ENCODE assay signal across 12 mouse cellular contexts in the genomic region with DNA sequence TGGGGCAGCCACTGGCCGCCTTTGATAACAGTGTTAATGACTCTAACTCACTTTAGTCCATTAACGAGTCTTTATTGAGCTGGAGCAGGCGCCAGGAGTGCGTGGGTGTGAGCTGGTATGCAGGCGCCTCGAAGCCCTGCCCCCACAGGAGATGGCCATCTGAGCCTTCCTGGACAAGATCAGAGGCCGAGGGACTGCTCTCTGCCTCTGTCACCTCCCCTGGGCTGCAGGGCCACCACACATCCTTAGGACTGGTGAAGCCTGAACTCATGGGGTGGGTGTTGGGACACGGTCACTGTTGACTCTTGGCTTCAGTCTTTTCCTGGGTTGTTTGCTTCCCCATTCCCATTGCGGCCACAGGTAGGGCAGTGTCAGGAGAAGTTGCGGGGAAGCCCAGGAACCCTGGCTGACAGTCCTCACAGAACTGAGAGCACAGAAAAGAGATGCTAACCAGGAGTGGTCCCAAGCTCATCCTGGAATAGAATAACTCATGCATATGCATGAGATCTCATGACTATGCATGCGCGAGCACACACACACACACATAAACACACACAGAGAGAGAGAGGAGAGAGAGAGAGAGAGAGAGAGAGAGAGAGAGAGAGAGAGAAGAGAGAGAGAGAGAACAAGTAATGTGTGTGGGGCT.
A peak's percentile ranks its signal among the peaks of the same experiment; 100 is the strongest.
DNase-seq lines count a peak whose midpoint lies in the region; ATAC-seq and TF ChIP-seq lines count a peak whose summit lies in the region.
"Had no signal": no experiment of that assay in that cellular context is flagged by ENCODE, and none has a peak within 500 bp of the region (broad histone marks: within the 10 kb centered on the region; RNA-seq: fewer than 3 reads in every experiment).

No protein-coding gene starts in this region.

- peak; percentile 32 to 47 for DNase-seq in cerebellum, postnatal 14 days
- no peak for DNase-seq in cerebellum, postnatal 36 days
- DNase-seq in right cerebral cortex, postnatal 10 days (ENCODE audit: low spot score in 2 of 2): peak; percentile 53 to 74
- DNase-seq in right cerebral cortex, postnatal 25 days: no peak
- peak; percentile 84 for DNase-seq in kidney, postnatal 0 days (ENCODE audit: low spot score)
- peak; percentile 21 for DNase-seq in stomach, postnatal 0 days (ENCODE audit: low spot score)
- no peak for DNase-seq in ovary, postnatal 14 days (ENCODE audit: low spot score)
- DNase-seq in frontal cortex, postnatal 10 days (ENCODE audit: low spot score in 2 of 2): no peak
- DNase-seq: gastrocnemius, postnatal 36 days; lung, postnatal 36 days; right cerebral cortex, adult 18-20 months; thymus, postnatal 4 days had no signal

- no peak for TF ChIP-seq EP300 in stomach, postnatal 0 days (optimal IDR thresholded peaks at IDR 0.05)

- H3K36me3 ChIP-seq in kidney, postnatal 0 days (ENCODE audit: insufficient read depth, low read length): no peaks in the 10 kb centered on the region
- H3K36me3 ChIP-seq in stomach, postnatal 0 days (ENCODE audit: control insufficient read depth, insufficient read depth, low read length): no peaks in the 10 kb centered on the region

- no peak overlapping the region for H3K9ac ChIP-seq in kidney, postnatal 0 days (ENCODE audit: low read depth, low read length)
- H3K9ac ChIP-seq in stomach, postnatal 0 days (ENCODE audit: low read length): no peak overlapping the region

- H3K4me2 ChIP-seq in kidney, postnatal 0 days (ENCODE audit: low read length): 0 out of 2 replicates have a peak overlapping the region, but pooled peaks have one; percentile 8
- H3K4me2 ChIP-seq in stomach, postnatal 0 days (replicated peaks; ENCODE audit: low read depth): no peak overlapping the region

- H3K27me3 ChIP-seq in kidney, postnatal 0 days (ENCODE audit: insufficient read depth, low read length): no peaks in the 10 kb centered on the region
- no peaks in the 10 kb centered on the region for H3K27me3 ChIP-seq in stomach, postnatal 0 days (ENCODE audit: control insufficient read depth, insufficient read depth, low read length)

- peaks cover 10% of the 10 kb centered on the region for H3K4me1 ChIP-seq in kidney, postnatal 0 days (replicated peaks; ENCODE audit: insufficient read depth, low read length)
- H3K4me1 ChIP-seq in stomach, postnatal 0 days (replicated peaks; ENCODE audit: control insufficient read depth, insufficient read depth): no peaks in the 10 kb centered on the region

- H3K4me3 ChIP-seq in kidney, postnatal 0 days (replicated peaks; ENCODE audit: low read depth, low read length): no peak overlapping the region
- no peak overlapping the region for H3K4me3 ChIP-seq in stomach, postnatal 0 days (ENCODE audit: low read depth, low read length)

- H3K27ac ChIP-seq in kidney, postnatal 0 days: no peak overlapping the region
- no peak overlapping the region for H3K27ac ChIP-seq in stomach, postnatal 0 days (replicated peaks)

- TF ChIP-seq CTCF in kidney, postnatal 0 days (IDR thresholded peaks at IDR 0.05; ENCODE audit: low read depth): no peak
- no peak for TF ChIP-seq CTCF in stomach, postnatal 0 days (IDR thresholded peaks at IDR 0.05; ENCODE audit: low read depth)

- 21% methylated on average over 12 of the region's 12 CpGs for WGBS in kidney, postnatal 0 days
- WGBS in stomach, postnatal 0 days: 41% methylated on average over 12 of the region's 12 CpGs

- ATAC-seq in kidney, postnatal 0 days (replicated peaks; ENCODE audit: low FRiP score, low read depth): peak; percentile 64
- no peak for ATAC-seq in stomach, postnatal 0 days (ENCODE audit: low FRiP score, low TSS enrichment)

- H3K9me3 ChIP-seq in kidney, postnatal 0 days (replicated peaks; ENCODE audit: low read length): no peaks in the 10 kb centered on the region
- no peaks in the 10 kb centered on the region for H3K9me3 ChIP-seq in stomach, postnatal 0 days (ENCODE audit: control insufficient read depth, low read length)

Comparison
In these comparisons a context has a peak if more than half of its experiments do, and no peak if none do; other contexts are left out.
1. DNase-seq: peak in cerebellum, postnatal 14 days (2 of 2), right cerebral cortex, postnatal 10 days (2 of 2), kidney, postnatal 0 days (single experiment) and stomach, postnatal 0 days (single experiment); none in cerebellum, postnatal 36 days (0 of 2), right cerebral cortex, postnatal 25 days (single experiment), ovary, postnatal 14 days (single experiment) and frontal cortex, postnatal 10 days (0 of 2).